In the genomic region with DNA sequence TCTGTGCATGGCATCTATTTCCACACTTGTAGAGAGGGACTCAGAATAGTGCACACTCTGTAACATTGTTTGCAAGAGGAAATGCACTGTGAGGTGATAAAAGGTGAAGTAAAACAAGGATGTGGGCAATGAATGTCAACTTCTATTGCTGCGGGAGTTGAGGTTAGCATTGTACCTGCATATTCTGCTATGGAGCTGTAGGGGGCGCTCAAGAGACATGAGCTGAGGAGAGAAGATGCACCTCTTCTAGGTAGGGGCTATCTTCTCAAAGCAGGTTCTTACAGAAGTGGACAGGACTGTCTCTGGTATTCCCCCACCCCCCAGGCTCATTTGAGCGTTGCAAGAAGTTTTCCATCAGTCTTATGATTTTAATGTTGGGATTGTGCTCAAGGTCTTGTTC, we compare ENCODE assay signal across 12 mouse cellular contexts. TPM values are rescaled to one million over a fixed set of nuclear protein-coding genes. Genes with fewer than 3 reads are reported as not detected.
DNase-seq lines count a peak whose midpoint lies in the region; ATAC-seq and TF ChIP-seq lines count a peak whose summit lies in the region.
"Had no signal": no experiment of that assay in that cellular context is flagged by ENCODE, and none has a peak within 500 bp of the region (broad histone marks: within the 10 kb centered on the region; RNA-seq: fewer than 3 reads in every experiment).

No protein-coding gene starts in this region.

- H3K4me2 ChIP-seq in lung, postnatal 0 days (replicated peaks; ENCODE audit: low read depth, low read length) = no peak overlapping the region
- H3K4me2 ChIP-seq: forebrain, embryonic 12.5 days; lung, embryonic 15.5 days had no signal

- no peak overlapping the region for H3K9ac ChIP-seq in lung, postnatal 0 days (replicated peaks; ENCODE audit: low read depth)
- H3K9ac ChIP-seq: forebrain, embryonic 12.5 days; lung, embryonic 15.5 days had no signal

- peaks cover 6% of the 10 kb centered on the region; the same call in 1 of the 2 replicates for H3K4me1 ChIP-seq in lung, postnatal 0 days (ENCODE audit: insufficient read depth, low read depth, low read length)
- peaks cover 11% of the 10 kb centered on the region for H3K4me1 ChIP-seq in E14TG2a.4 (replicated peaks; ENCODE audit: low read depth, low read length)

- H3K27ac ChIP-seq in lung, postnatal 0 days (ENCODE audit: low read length) = no peak overlapping the region
- H3K27ac ChIP-seq: forebrain, embryonic 12.5 days; lung, embryonic 15.5 days had no signal

- TF ChIP-seq CTCF in lung, postnatal 0 days (IDR thresholded peaks at IDR 0.05) = peak; percentile 75
- TF ChIP-seq CTCF in E14TG2a.4 (conservative IDR thresholded peaks at IDR 0.05; ENCODE audit: low read length) = peak; percentile 82

- TF ChIP-seq EP300 in lung, postnatal 0 days (IDR thresholded peaks at IDR 0.05) = no peak

- peaks cover 27% of the 10 kb centered on the region for H3K27me3 ChIP-seq in lung, postnatal 0 days (replicated peaks; ENCODE audit: insufficient read depth, low read length)
- peaks cover 45% of the 10 kb centered on the region for H3K27me3 ChIP-seq in E14TG2a.4 (ENCODE audit: insufficient read depth, low read length)

- no peak for ATAC-seq in lung, postnatal 0 days
- peak; percentile 28; the same call in 1 of the 2 replicates for ATAC-seq in granulocyte monocyte progenitor cell, adult 5-6 weeks (replicated peaks; ENCODE audit: poor library complexity, severe bottlenecking)

- WGBS in lung, postnatal 0 days = 47% methylated on average over 3 of the region's 3 CpGs

- intact Hi-C loops in heart, postnatal 25 days (cut with DNase I) = loop anchor here (5.0 to 10.0 kb wide), 3 partner anchors 38 to 163 kb away; no protein-coding TSS in a partner anchor

- no peaks in the 10 kb centered on the region for H3K9me3 ChIP-seq in lung, postnatal 0 days (ENCODE audit: low read length)
- H3K9me3 ChIP-seq in E14TG2a.4 (ENCODE audit: low read length) = peaks cover 7% of the 10 kb centered on the region; the same call in 1 of the 2 replicates
- H3K9me3 ChIP-seq: forebrain, embryonic 12.5 days; lung, embryonic 15.5 days had no signal

- H3K36me3 ChIP-seq in lung, postnatal 0 days (ENCODE audit: insufficient read depth, low read length) = no peaks in the 10 kb centered on the region
- H3K36me3 ChIP-seq in E14TG2a.4 (ENCODE audit: insufficient read depth, low read length) = no peaks in the 10 kb centered on the region
- H3K36me3 ChIP-seq: forebrain, embryonic 12.5 days; lung, embryonic 15.5 days had no signal

- no peak overlapping the region for H3K4me3 ChIP-seq in lung, postnatal 0 days (ENCODE audit: low read depth, low read length)
- H3K4me3 ChIP-seq in E14TG2a.4 (replicated peaks; ENCODE audit: low read length) = no peak overlapping the region
- H3K4me3 ChIP-seq: forebrain, embryonic 12.5 days; lung, embryonic 15.5 days had no signal

- DNase-seq in heart, adult 18-20 months = peak; percentile 16 to 46
- no peak for DNase-seq in heart, postnatal 25 days (ENCODE audit: low spot score)
- DNase-seq in lung, postnatal 0 days (ENCODE audit: low spot score) = no peak
- DNase-seq in lung, postnatal 25 days (ENCODE audit: low spot score) = no peak
- DNase-seq in layer of hippocampus, adult 9-11 months = no peak
- no peak for DNase-seq in urinary bladder, postnatal 4 days (ENCODE audit: low spot score in 2 of 2)
- DNase-seq: kidney, adult 9 months had no signal

RNA-seq across cellular contexts. Expression of gene Adamtsl3, which starts 3.7 kb away (rescaled TPM):
- total RNA-seq in heart, adult 18-20 months (2021) = 1 to 10 TPM; 6.0 to 6.4 TPM
- 1 to 10 TPM; 7.7 TPM for total RNA-seq in heart, postnatal 25 days (2021)
- 2.4 and 2.5 TPM in 2 replicates for polyA plus RNA-seq in lung, postnatal 0 days (2015; fragmentation: Nextera tagmentation; extraction: Ambion mirVana)
- total RNA-seq in granulocyte monocyte progenitor cell, adult 5-6 weeks (2014; fragmentation: Nextera tagmentation) = 0.21 TPM in 1 of 2 replicates, not detected in the other
- total RNA-seq in granulocyte monocyte progenitor cell, adult 5-6 weeks (2017) = not detected in 2 replicates
- total RNA-seq: monocyte, adult 5-6 weeks had no signal

Comparison
In these comparisons a context has a peak if more than half of its experiments do, and no peak if none do; other contexts are left out.
1. DNase-seq: peak in heart, adult 18-20 months (2 of 2); none in heart, postnatal 25 days (single experiment), lung, postnatal 0 days (single experiment), lung, postnatal 25 days (single experiment), layer of hippocampus, adult 9-11 months (single experiment) and urinary bladder, postnatal 4 days (0 of 2).
2. RNA of gene Adamtsl3, which starts 3.7 kb away (total RNA-seq): 7.7 TPM in heart, postnatal 25 days and 6.0 to 6.4 TPM in heart, adult 18-20 months; 0.21 TPM in granulocyte monocyte progenitor cell, adult 5-6 weeks; every median in the first group is over 4 times any median in the second.